Mouse (Mus musculus): ENCODE data around the gene Uts2b.

GRCm38 (mm10) chr16:27354464-27354863 is 15.6 kb downstream of the Uts2b start:
- TF ChIP-seq POLR2AphosphoS5 (IDR thresholded peaks at IDR 0.05; ENCODE audit: borderline replicate concordance, low read depth, low read length) (no peak), NRF1 (IDR thresholded peaks at IDR 0.05; ENCODE audit: insufficient read depth, low read depth, low read length, poor library complexity, severe bottlenecking) (no peak), MYC (IDR thresholded peaks at IDR 0.05; ENCODE audit: low read depth, low read length) (no peak), UBTF (IDR thresholded peaks at IDR 0.05; ENCODE audit: borderline replicate concordance, insufficient read depth, low read depth, low read length) (no peak)

All from MEL (cell line).